Mouse (Mus musculus) left cerebral cortex, postnatal 36 days (tissue): ENCODE data around the gene Wdr41. TPM values are rescaled to one million over a fixed set of nuclear protein-coding genes. Genes with fewer than 3 reads are reported as not detected.
A peak's percentile ranks its signal among the peaks of the same experiment; 100 is the strongest.

Experiments used
- DNase-seq, 2 experiments: peaks; one replicate each; pipeline ENCODE4 v3.0.0; 2021 to 2022; ENCODE audit warnings: low spot score in 2 of 2, mixed read lengths in 1 of 2
- intact Hi-C: fragments of 180-260 bp; cut with DNase I; formaldehyde crosslinking; loops from one replicate; pipeline ENCODE4 v1.15.1; 2025
- total RNA-seq, 2 experiments: library from RNA; stranded (reverse); gene quantifications; 2 replicates each; pipeline ENCODE4 v1.2.3; 2021

Gene Wdr41
- 10 to 100 TPM; 19.7 to 21.7 TPM for total RNA-seq

- DNase-seq = peak; percentile 91 to 94
- intact Hi-C loops = no loop called here
Observed at GRCm38 (mm10) chr13:94976219-94977186, at the start of gene Wdr41. Gene Wdr41, plus strand, starts transcription at chr13:94976344.

GRCm38 (mm10) chr13:94928086-94928485 is 48.1 kb upstream of the Wdr41 start:
- intact Hi-C loops = no loop called here
- no peak for DNase-seq

GRCm38 (mm10) chr13:94938418-94938817 is 37.7 kb upstream of the Wdr41 start:
- intact Hi-C loops = no loop called here
- DNase-seq = no peak

- intact Hi-C loops = loop anchor here (5.0 to 10.0 kb wide), 3 partner anchors 378 to 545 kb away; no protein-coding TSS in a partner anchor
- DNase-seq = no peak
Observed at GRCm38 (mm10) chr13:94940104-94940503, 36.0 kb upstream of the Wdr41 start.

GRCm38 (mm10) chr13:94941230-94941629 is 34.9 kb upstream of the Wdr41 start:
- DNase-seq = peak; percentile 41 to 44
- intact Hi-C loops = loop anchor here (5.0 to 10.0 kb wide), 3 partner anchors 379 to 546 kb away; no protein-coding TSS in a partner anchor

GRCm38 (mm10) chr13:94955941-94956340 is 20.2 kb upstream of the Wdr41 start:
- DNase-seq = no peak
- intact Hi-C loops = no loop called here

- no peak for DNase-seq
- intact Hi-C loops = no loop called here
Observed at GRCm38 (mm10) chr13:94957965-94958364, 18.2 kb upstream of the Wdr41 start.

- intact Hi-C loops = no loop called here
- no peak for DNase-seq
Observed at GRCm38 (mm10) chr13:94969992-94970553, 6.1 kb upstream of the Wdr41 start.

GRCm38 (mm10) chr13:94975828-94976218 is 321 bp upstream of the Wdr41 start:
- intact Hi-C loops = no loop called here
- DNase-seq = no peak

- intact Hi-C loops = no loop called here
- no peak for DNase-seq
Observed at GRCm38 (mm10) chr13:94979081-94979480, 2.9 kb downstream of the Wdr41 start.

GRCm38 (mm10) chr13:94990516-94990915 is 14.4 kb downstream of the Wdr41 start:
- intact Hi-C loops = no loop called here

GRCm38 (mm10) chr13:95007281-95007680 is 31.1 kb downstream of the Wdr41 start:
- intact Hi-C loops = no loop called here
- no peak for DNase-seq

More at GRCm38 (mm10) chr13:94990516-94990915, 14.4 kb downstream of the Wdr41 start:
- no peak for DNase-seq

- DNase-seq = no peak
- intact Hi-C loops = no loop called here
Observed at GRCm38 (mm10) chr13:95009261-95009660, 33.1 kb downstream of the Wdr41 start.

- intact Hi-C loops = no loop called here
- no peak for DNase-seq
Observed at GRCm38 (mm10) chr13:95011546-95012257, 35.6 kb downstream of the Wdr41 start.

GRCm38 (mm10) chr13:95017278-95017677 is 41.1 kb downstream of the Wdr41 start:
- intact Hi-C loops = loop anchor here (5.0 kb wide), 2 partner anchors 205 to 270 kb away; no protein-coding TSS in a partner anchor
- DNase-seq = no peak

GRCm38 (mm10) chr13:95017916-95018315 is 41.8 kb downstream of the Wdr41 start:
- intact Hi-C loops = loop anchor here (2.0 to 5.0 kb wide), 3 partner anchors 204 to 329 kb away; no protein-coding TSS in a partner anchor
- DNase-seq = peak; percentile 74 to 78

GRCm38 (mm10) chr13:95019345-95019744 is 43.2 kb downstream of the Wdr41 start:
- DNase-seq = no peak
- intact Hi-C loops = loop anchor here (2.0 to 5.0 kb wide), 3 partner anchors 203 to 327 kb away; no protein-coding TSS in a partner anchor

- intact Hi-C loops = no loop called here
- no peak for DNase-seq
Observed at GRCm38 (mm10) chr13:95020216-95020615, 44.1 kb downstream of the Wdr41 start.

GRCm38 (mm10) chr13:95030828-95031227 is 54.7 kb downstream of the Wdr41 start:
- intact Hi-C loops = no loop called here
- DNase-seq = no peak
